Mouse (Mus musculus) kidney, postnatal 0 days (tissue): Measurements from ENCODE around the gene Amotl2. TPM values are rescaled to one million over a fixed set of nuclear protein-coding genes. Genes with fewer than 3 reads are reported as not detected.
A peak's percentile ranks its signal among the peaks of the same experiment; 100 is the strongest.

Experiments
- ATAC-seq: fragments of 200-750 bp; cut with Nextera tagmentation; replicated peaks from 2 replicates; pipeline ENCODE4 v1.8.0; 2017; ENCODE audit warnings: low read depth, moderate number of reproducible peaks, moderate TSS enrichment, moderate library complexity; ENCODE audit not compliant: low FRiP score
- DNase-seq: peaks from one replicate; pipeline ENCODE4 v3.0.0-alpha.2; 2016; ENCODE audit warnings: low spot score
- H3K27ac ChIP-seq: fragments of 300-500 bp; sonication (generic); 2 replicates; pipeline ENCODE4 v1.5.1; 2014; ENCODE audit warnings: mild to moderate bottlenecking
- H3K27me3 ChIP-seq: fragments of 300-500 bp; sonication (generic); 2 replicates; pipeline ENCODE4 v1.6.1; 2014; ENCODE audit warnings: low read length, mixed read lengths; ENCODE audit not compliant: insufficient read depth
- H3K36me3 ChIP-seq: fragments of 300-500 bp; sonication (generic); 2 replicates; pipeline ENCODE4 v1.6.1; 2014; ENCODE audit warnings: low read length, mixed read lengths; ENCODE audit not compliant: insufficient read depth
- H3K4me1 ChIP-seq: fragments of 300-500 bp; sonication (generic); replicated peaks from 2 replicates; pipeline ENCODE4 v1.6.1; 2014; ENCODE audit warnings: antibody characterized with exemption, low read length, mixed read lengths; ENCODE audit not compliant: insufficient read depth
- H3K4me2 ChIP-seq: fragments of 300-500 bp; sonication (generic); 2 replicates; pipeline ENCODE4 v1.6.1; 2014; ENCODE audit warnings: mild to moderate bottlenecking, low read length, moderate library complexity, mixed read lengths
- H3K4me3 ChIP-seq: fragments of 300-500 bp; sonication (generic); replicated peaks from 2 replicates; pipeline ENCODE4 v1.5.1; 2014; ENCODE audit warnings: low read depth, low read length
- H3K9ac ChIP-seq: fragments of 300-500 bp; sonication (generic); 2 replicates; pipeline ENCODE4 v1.6.1; 2014; ENCODE audit warnings: low read depth, low read length
- H3K9me3 ChIP-seq: fragments of 300-500 bp; sonication (generic); replicated peaks from 2 replicates; pipeline ENCODE4 v1.6.1; 2016; ENCODE audit warnings: low read length, inconsistent platforms, mixed read lengths
- CTCF ChIP-seq: IDR thresholded peaks from 2 replicates; pipeline ENCODE4 v1.5.1; 2016; ENCODE audit warnings: antibody characterized with exemption, low read depth, mild to moderate bottlenecking, moderate library complexity
- WGBS: fragments of 180-500 bp; shearing (Covaris S2); extraction: QIAGEN DNeasy Blood & Tissue Kit; methylation state at CpG from one replicate; pipeline ENCODE4 v1.1.7; 2014; 5-methylcytosine and 5-hydroxymethylcytosine counted together
- polyA plus RNA-seq: library from polyadenylated mRNA; unstranded; fragments of >200 nt; fragmentation: Nextera tagmentation; extraction: Ambion mirVana; gene quantifications from 2 replicates; pipeline ENCODE4 v1.2.1, GENCODE M21; 2015

The Amotl2 gene
- polyA plus RNA-seq, 1 experiment from 2014 or later = 44.3 TPM

DNA sequence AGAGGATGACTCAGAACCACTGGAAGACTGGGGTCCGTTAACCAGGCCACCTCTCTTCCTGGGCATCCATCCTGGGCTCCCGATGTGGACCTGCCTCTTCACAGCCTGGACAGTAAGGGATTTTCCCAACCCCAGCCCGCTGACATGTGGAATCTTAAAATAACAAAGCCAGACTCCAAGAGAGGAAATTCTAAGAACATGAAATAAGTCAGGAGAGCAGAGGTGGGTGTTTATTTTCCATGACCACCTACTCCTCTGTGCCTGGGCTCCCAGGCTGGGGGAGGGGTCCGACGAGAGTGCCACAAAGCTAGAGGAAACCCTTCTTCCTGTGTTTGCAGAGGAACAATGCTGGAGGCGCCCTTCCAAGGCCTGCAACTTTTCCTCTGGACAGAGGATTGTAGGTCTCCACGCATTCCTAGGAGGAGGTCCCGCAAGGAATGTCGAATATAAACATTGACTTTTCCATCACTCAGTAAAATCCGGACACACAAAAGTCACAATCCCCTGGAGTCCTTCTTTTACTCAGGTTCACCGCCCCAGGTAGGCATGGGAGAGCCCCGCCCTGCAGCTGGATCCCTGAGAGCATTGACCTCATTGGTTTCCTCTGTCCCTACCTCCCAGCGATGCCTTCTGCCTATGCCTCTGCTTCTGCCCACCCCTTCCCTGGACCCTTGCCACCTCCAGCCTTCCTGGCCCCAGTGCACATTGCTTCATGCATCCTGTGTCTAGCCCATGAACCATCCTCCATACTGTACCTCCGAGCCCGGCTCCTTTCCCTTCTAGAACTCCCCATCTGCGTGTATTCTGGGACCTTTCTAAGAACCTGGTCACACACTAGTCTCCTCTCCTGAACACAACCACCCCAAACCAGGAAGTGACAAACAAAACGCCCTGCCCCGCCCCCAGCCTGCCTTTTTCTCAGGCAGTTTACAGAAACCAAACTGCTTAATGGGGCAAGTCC, 61.4 kb downstream of the Amotl2 start:
- Histone ChIP-seq H3K4me2 (peak overlapping the region; percentile 14), H3K4me3 (no peak overlapping the region), H3K36me3 (no peaks in the 10 kb centered on the region), H3K27ac (peak overlapping the region; percentile 65), H3K9ac (0 out of 2 replicates have a peak overlapping the region, but pooled peaks have one; percentile 13), H3K27me3 (no peaks in the 10 kb centered on the region), H3K9me3 (no peaks in the 10 kb centered on the region), H3K4me1 (peaks cover 19% of the 10 kb centered on the region)
- no peak; the same call in 1 of the 2 replicates for TF ChIP-seq CTCF
- WGBS = 37% methylated on average over 18 of the region's 18 CpGs
- ATAC-seq (no peak; the same call in 1 of the 2 replicates), DNase-seq (peak; percentile 81)

GRCm38 (mm10) chr9:102779493-102779892, 63.0 kb downstream of the Amotl2 start:
- Histone ChIP-seq H3K4me2 (no peak overlapping the region), H3K4me1 (peaks cover 25% of the 10 kb centered on the region), H3K36me3 (no peaks in the 10 kb centered on the region), H3K27me3 (no peaks in the 10 kb centered on the region), H3K27ac (peak overlapping the region; percentile 65), H3K9me3 (no peaks in the 10 kb centered on the region), H3K4me3 (no peak overlapping the region), H3K9ac (no peak overlapping the region)
- TF ChIP-seq CTCF = peak; percentile 98
- WGBS = 4% methylated on average over 15 of the region's 15 CpGs
- DNase-seq = peak; percentile 97
- peak; percentile 94 for ATAC-seq

Other genes starting within 250 kb of the Amotl2 start
- 0.05 TPM in 2 replicates for gene Ky, start 210.9 kb upstream of the Amotl2 start, polyA plus RNA-seq
- gene Anapc13, start 90.4 kb upstream of the Amotl2 start, polyA plus RNA-seq = 213 and 222 TPM in 2 replicates
- 52.1 and 53.4 TPM in 2 replicates for gene Cep63, start 90.1 kb upstream of the Amotl2 start, polyA plus RNA-seq
- 18.2 and 24.1 TPM in 2 replicates for gene Ryk, start 118.2 kb downstream of the Amotl2 start, polyA plus RNA-seq